Mouse (Mus musculus): ENCODE results near the gene Nfatc4. TPM values are rescaled to one million over a fixed set of nuclear protein-coding genes. Genes with fewer than 3 reads are reported as not detected.
A peak's percentile ranks its signal among the peaks of the same experiment; 100 is the strongest.

Gene Nfatc4
- polyA plus RNA-seq, 1 experiment, result 4.3 TPM

DNA sequence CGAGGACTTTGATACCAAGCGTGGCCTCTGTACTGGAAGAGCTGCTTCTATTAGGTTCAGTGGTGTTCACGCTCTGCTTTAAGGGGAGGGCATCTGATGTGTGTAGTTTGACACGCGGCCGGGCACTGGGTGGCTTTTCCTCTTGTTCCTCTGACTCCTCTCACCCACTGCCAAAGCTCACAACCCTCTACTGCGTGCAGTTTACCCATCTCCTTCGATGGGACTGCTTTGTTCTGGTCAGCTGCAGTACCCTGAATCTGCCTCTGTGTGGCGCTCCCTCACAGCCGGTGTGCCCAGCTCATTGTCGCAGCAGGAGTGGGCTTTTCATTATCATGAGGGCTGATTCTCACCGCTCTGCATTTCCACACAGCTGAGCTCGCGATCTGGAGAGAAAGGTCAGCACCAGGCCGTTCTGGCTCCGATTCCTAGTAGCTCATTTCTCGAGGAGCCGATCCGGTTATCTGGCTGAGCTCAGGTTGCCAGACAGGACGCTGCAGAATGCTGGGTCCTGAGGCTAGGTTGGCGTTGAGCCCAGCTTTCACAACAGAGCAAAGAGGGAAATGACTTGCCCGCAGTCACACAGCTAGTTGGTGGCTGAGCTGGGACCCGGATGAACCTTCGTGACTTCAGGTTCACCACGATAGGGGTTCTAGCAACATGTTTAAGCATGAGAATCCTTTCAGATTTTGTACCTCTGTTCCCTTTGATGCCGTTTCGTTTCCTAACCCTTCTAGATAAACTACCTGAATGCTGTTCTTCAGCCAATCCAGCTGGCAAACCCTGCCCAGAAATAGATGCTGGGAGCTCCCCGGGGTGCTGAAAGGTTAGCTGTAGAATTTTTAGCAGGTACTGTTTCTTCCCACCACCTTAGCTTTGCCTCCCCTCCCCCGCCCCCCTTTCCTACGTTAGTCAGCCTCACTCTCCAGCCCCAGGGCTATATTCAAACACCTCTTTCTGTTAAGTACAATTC is 51.1 kb downstream of the Nfatc4 start:
- WGBS, result 10% methylated on average over 30 of the region's 30 CpGs
- TF ChIP-seq CTCF (conservative IDR thresholded peaks at IDR 0.05; ENCODE audit: insufficient read depth, insufficient read length, low read depth, low read length) (peak; percentile 95), POLR2A (IDR thresholded peaks at IDR 0.05; ENCODE audit: low read depth, low read length) (no peak)
- peaks cover 3% of the 10 kb centered on the region; the same call in 1 of the 2 replicates for H3K4me1 ChIP-seq (ENCODE audit: control insufficient read depth, insufficient read depth, low read length)
- peak; percentile 77 for DNase-seq
- H3K36me3 ChIP-seq (ENCODE audit: control insufficient read depth, insufficient read depth, low read length), result no peaks in the 10 kb centered on the region
- H3K4me3 ChIP-seq (ENCODE audit: insufficient read depth, low read depth, low read length), result peak overlapping the region; percentile 4; the same call in 1 of the 2 replicates
- H3K27ac ChIP-seq (ENCODE audit: insufficient read depth, low read depth, low read length), result no peak overlapping the region
- H3K27me3 ChIP-seq (replicated peaks; ENCODE audit: control insufficient read depth, insufficient read depth, low read length), result no peaks in the 10 kb centered on the region

GRCm38 (mm10) chr14:55877469-55878315 is 54.7 kb downstream of the Nfatc4 start:
- Histone ChIP-seq H3K4me3 (ENCODE audit: insufficient read depth, low read depth, low read length) (no peak overlapping the region), H3K27ac (ENCODE audit: insufficient read depth, low read depth, low read length) (no peak overlapping the region), H3K27me3 (replicated peaks; ENCODE audit: control insufficient read depth, insufficient read depth, low read length) (no peaks in the 10 kb centered on the region), H3K36me3 (ENCODE audit: control insufficient read depth, insufficient read depth, low read length) (no peaks in the 10 kb centered on the region), H3K4me1 (ENCODE audit: control insufficient read depth, insufficient read depth, low read length) (peaks cover 10% of the 10 kb centered on the region; the same call in 1 of the 2 replicates)
- no peak for DNase-seq
- WGBS, result 16% methylated on average over 14 of the region's 14 CpGs
- TF ChIP-seq CTCF (conservative IDR thresholded peaks at IDR 0.05; ENCODE audit: insufficient read depth, insufficient read length, low read depth, low read length), result no peak
- TF ChIP-seq POLR2A (IDR thresholded peaks at IDR 0.05; ENCODE audit: low read depth, low read length), result no peak

DNA sequence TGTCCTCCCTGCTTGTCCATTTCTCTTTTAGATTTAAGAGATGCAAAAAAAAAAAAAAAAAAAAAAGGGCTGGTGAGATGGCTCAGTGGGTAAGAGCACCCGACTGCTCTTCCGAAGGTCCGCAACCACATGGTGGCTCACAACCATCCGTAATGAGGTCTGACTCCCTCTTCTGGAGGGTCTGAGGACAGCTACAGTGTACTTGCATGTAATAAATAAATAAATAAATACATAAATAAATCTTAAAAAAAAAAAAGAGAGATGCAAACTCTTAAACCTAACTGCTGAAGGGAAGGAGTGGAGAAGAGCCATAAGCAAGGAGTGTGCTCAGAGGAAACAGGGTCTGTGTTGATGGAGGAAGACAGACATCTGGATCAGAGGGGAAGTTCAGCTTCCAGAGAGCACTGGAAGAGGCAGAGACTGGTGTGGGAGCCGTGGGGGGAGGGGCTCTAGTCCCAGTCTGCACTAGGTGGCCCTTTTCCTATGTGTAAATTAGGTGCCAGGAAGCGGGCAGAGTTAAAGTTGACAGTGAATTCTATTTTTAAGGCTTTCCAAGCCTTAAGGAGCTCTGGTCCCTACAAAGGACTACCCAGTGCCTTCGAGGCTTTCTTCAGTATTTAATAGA is 55.5 kb downstream of the Nfatc4 start:
- Histone ChIP-seq H3K27ac (ENCODE audit: insufficient read depth, low read depth, low read length) (no peak overlapping the region), H3K4me3 (ENCODE audit: insufficient read depth, low read depth, low read length) (no peak overlapping the region), H3K36me3 (ENCODE audit: control insufficient read depth, insufficient read depth, low read length) (no peaks in the 10 kb centered on the region), H3K27me3 (replicated peaks; ENCODE audit: control insufficient read depth, insufficient read depth, low read length) (no peaks in the 10 kb centered on the region), H3K4me1 (ENCODE audit: control insufficient read depth, insufficient read depth, low read length) (peaks cover 10% of the 10 kb centered on the region; the same call in 1 of the 2 replicates)
- DNase-seq, result no peak
- WGBS, result 13% methylated on average over 7 of the region's 7 CpGs
- no peak for TF ChIP-seq POLR2A (IDR thresholded peaks at IDR 0.05; ENCODE audit: low read depth, low read length)
- TF ChIP-seq CTCF (conservative IDR thresholded peaks at IDR 0.05; ENCODE audit: insufficient read depth, insufficient read length, low read depth, low read length), result no peak

DNA sequence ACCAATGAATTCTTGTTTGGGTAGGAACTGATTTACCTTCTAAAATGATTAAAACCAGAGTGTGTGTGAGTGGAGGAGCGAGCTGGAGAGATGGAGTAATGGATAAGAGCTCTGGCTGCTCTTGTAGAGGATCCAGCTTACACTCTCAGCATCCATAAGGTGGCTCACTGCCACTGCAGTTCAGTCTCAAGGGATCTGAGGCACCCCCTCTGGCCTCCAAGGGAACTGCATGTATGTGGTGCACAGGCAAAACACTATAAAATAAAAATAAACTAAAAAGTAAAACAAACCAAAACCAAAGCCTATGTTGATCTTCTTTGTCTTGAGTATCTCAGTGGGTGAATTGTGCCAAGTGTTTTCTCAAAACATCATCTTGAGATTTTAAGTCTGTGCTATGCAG is 56.7 kb downstream of the Nfatc4 start:
- 45% methylated on average over 1 of the region's 1 CpGs for WGBS
- no peak overlapping the region for H3K27ac ChIP-seq (ENCODE audit: insufficient read depth, low read depth, low read length)
- TF ChIP-seq POLR2A (IDR thresholded peaks at IDR 0.05; ENCODE audit: low read depth, low read length) (no peak), CTCF (conservative IDR thresholded peaks at IDR 0.05; ENCODE audit: insufficient read depth, insufficient read length, low read depth, low read length) (peak; percentile 94)
- peak; percentile 87 for DNase-seq
- no peaks in the 10 kb centered on the region for H3K27me3 ChIP-seq (replicated peaks; ENCODE audit: control insufficient read depth, insufficient read depth, low read length)
- no peak overlapping the region for H3K4me3 ChIP-seq (ENCODE audit: insufficient read depth, low read depth, low read length)
- peaks cover 10% of the 10 kb centered on the region; the same call in 1 of the 2 replicates for H3K4me1 ChIP-seq (ENCODE audit: control insufficient read depth, insufficient read depth, low read length)
- H3K36me3 ChIP-seq (ENCODE audit: control insufficient read depth, insufficient read depth, low read length), result no peaks in the 10 kb centered on the region

DNA sequence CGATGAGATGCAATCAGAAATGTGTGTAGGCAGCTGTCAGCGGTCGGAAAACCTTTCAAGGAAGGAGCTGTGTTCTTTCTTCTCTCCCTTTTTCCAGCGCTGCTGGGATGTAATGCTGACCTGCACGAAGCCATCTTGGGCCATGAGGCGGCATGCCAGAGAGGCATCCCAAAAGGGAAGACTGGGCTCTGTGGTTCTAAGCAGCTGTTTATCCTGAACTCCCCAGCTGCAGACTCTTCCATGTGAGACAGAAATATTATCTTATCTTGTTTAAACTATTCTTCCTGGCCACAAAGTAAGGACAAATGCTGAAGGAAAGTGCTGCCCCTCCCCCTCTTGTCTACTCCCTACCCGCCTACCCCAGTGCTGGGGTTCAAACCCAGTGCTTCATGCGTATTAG is 58.0 kb downstream of the Nfatc4 start:
- Histone ChIP-seq H3K36me3 (ENCODE audit: control insufficient read depth, insufficient read depth, low read length) (no peaks in the 10 kb centered on the region), H3K4me3 (ENCODE audit: insufficient read depth, low read depth, low read length) (no peak overlapping the region), H3K27me3 (replicated peaks; ENCODE audit: control insufficient read depth, insufficient read depth, low read length) (no peaks in the 10 kb centered on the region), H3K4me1 (ENCODE audit: control insufficient read depth, insufficient read depth, low read length) (peaks cover 10% of the 10 kb centered on the region; the same call in 1 of the 2 replicates), H3K27ac (ENCODE audit: insufficient read depth, low read depth, low read length) (no peak overlapping the region)
- TF ChIP-seq CTCF (conservative IDR thresholded peaks at IDR 0.05; ENCODE audit: insufficient read depth, insufficient read length, low read depth, low read length) (no peak), POLR2A (IDR thresholded peaks at IDR 0.05; ENCODE audit: low read depth, low read length) (no peak)
- WGBS, result 86% methylated on average over 8 of the region's 8 CpGs
- DNase-seq, result no peak

GRCm38 (mm10) chr14:55882171-55882641 is 59.3 kb downstream of the Nfatc4 start:
- Histone ChIP-seq H3K4me3 (ENCODE audit: insufficient read depth, low read depth, low read length) (no peak overlapping the region), H3K4me1 (ENCODE audit: control insufficient read depth, insufficient read depth, low read length) (peaks cover 10% of the 10 kb centered on the region; the same call in 1 of the 2 replicates), H3K27me3 (replicated peaks; ENCODE audit: control insufficient read depth, insufficient read depth, low read length) (no peaks in the 10 kb centered on the region), H3K36me3 (ENCODE audit: control insufficient read depth, insufficient read depth, low read length) (peaks cover 1% of the 10 kb centered on the region; the same call in 1 of the 2 replicates), H3K27ac (ENCODE audit: insufficient read depth, low read depth, low read length) (no peak overlapping the region)
- whole genome bisulfite sequencing, result 58% methylated on average over 6 of the region's 6 CpGs
- DNase-seq, result peak; percentile 79
- TF ChIP-seq POLR2A (IDR thresholded peaks at IDR 0.05; ENCODE audit: low read depth, low read length), result no peak
- no peak for TF ChIP-seq CTCF (conservative IDR thresholded peaks at IDR 0.05; ENCODE audit: insufficient read depth, insufficient read length, low read depth, low read length)

Measured in kidney, adult 2 months (tissue).